Comparison of ENCODE assay signal across 18 mouse cellular contexts in genomic region chr12:71426023-71426719, GRCm38 (mm10).
DNase-seq lines count a peak whose midpoint lies in the region; ATAC-seq and TF ChIP-seq lines count a peak whose summit lies in the region.
"Had no signal": no experiment of that assay in that cellular context is flagged by ENCODE, and none has a peak within 500 bp of the region (broad histone marks: within the 10 kb centered on the region; RNA-seq: fewer than 3 reads in every experiment).

No protein-coding gene starts in this region.

- H3K27ac ChIP-seq in lung, embryonic 15.5 days = peak overlapping the region; percentile 72
- H3K27ac ChIP-seq in lung, postnatal 0 days (ENCODE audit: low read length) = no peak overlapping the region
- H3K27ac ChIP-seq in stomach, embryonic 14.5 days (ENCODE audit: low read length) = peak overlapping the region; percentile 23; the same call in 1 of the 2 replicates
- H3K27ac ChIP-seq: forebrain, embryonic 15.5 days; hindbrain, postnatal 0 days; kidney, embryonic 15.5 days; limb, embryonic 10.5 days; liver, embryonic 12.5 days; midbrain, embryonic 12.5 days; neural tube, embryonic 12.5 days had no signal

- WGBS in lung, embryonic 15.5 days = 23% methylated on average over 10 of the region's 10 CpGs
- WGBS in lung, postnatal 0 days = 20% methylated on average over 10 of the region's 10 CpGs
- WGBS in stomach, embryonic 14.5 days = 19% methylated on average over 10 of the region's 10 CpGs

- TF ChIP-seq EP300 in lung, postnatal 0 days (IDR thresholded peaks at IDR 0.05) = no peak

- H3K36me3 ChIP-seq in lung, embryonic 15.5 days = no peaks in the 10 kb centered on the region
- no peaks in the 10 kb centered on the region for H3K36me3 ChIP-seq in lung, postnatal 0 days (ENCODE audit: insufficient read depth, low read length)
- H3K36me3 ChIP-seq in stomach, embryonic 14.5 days (ENCODE audit: control insufficient read depth, insufficient read depth, low read length) = no peaks in the 10 kb centered on the region
- H3K36me3 ChIP-seq: forebrain, embryonic 15.5 days; kidney, embryonic 15.5 days; limb, embryonic 10.5 days; liver, embryonic 12.5 days; midbrain, embryonic 12.5 days; neural tube, embryonic 12.5 days had no signal

- intact Hi-C loops in heart, postnatal 10 days (cut with DNase I) = no loop called here

- H3K9ac ChIP-seq in lung, embryonic 15.5 days = no peak overlapping the region
- H3K9ac ChIP-seq in lung, postnatal 0 days (replicated peaks; ENCODE audit: low read depth) = no peak overlapping the region
- H3K9ac ChIP-seq in stomach, embryonic 14.5 days (replicated peaks; ENCODE audit: low read depth, low read length) = no peak overlapping the region
- H3K9ac ChIP-seq: forebrain, embryonic 15.5 days; kidney, embryonic 15.5 days; liver, embryonic 12.5 days; midbrain, embryonic 12.5 days; neural tube, embryonic 12.5 days had no signal

- no peaks in the 10 kb centered on the region for H3K27me3 ChIP-seq in lung, embryonic 15.5 days
- no peaks in the 10 kb centered on the region for H3K27me3 ChIP-seq in lung, postnatal 0 days (replicated peaks; ENCODE audit: insufficient read depth, low read length)
- no peaks in the 10 kb centered on the region for H3K27me3 ChIP-seq in stomach, embryonic 14.5 days (ENCODE audit: control insufficient read depth, insufficient read depth, low read length)
- H3K27me3 ChIP-seq: forebrain, embryonic 15.5 days; kidney, embryonic 15.5 days; liver, embryonic 12.5 days; midbrain, embryonic 12.5 days; neural tube, embryonic 12.5 days had no signal

- ATAC-seq in lung, embryonic 15.5 days (ENCODE audit: borderline replicate concordance, extremely low read depth, low FRiP score, low TSS enrichment) = peak; percentile 74
- no peak for ATAC-seq in lung, postnatal 0 days
- ATAC-seq in stomach, embryonic 14.5 days (ENCODE audit: insufficient number of reproducible peaks, insufficient read depth, low FRiP score, low read depth) = peak; percentile 75; the same call in 1 of the 2 replicates
- ATAC-seq: forebrain, embryonic 15.5 days; hindbrain, postnatal 0 days; liver, embryonic 12.5 days had no signal

- TF ChIP-seq POLR2A in brain, embryonic 14.5 days (IDR thresholded peaks at IDR 0.05; ENCODE audit: borderline replicate concordance, extremely low read depth, insufficient read depth, insufficient read length, poor library complexity, severe bottlenecking) = no peak

- H3K4me2 ChIP-seq in lung, embryonic 15.5 days = peak overlapping the region; percentile 13; the same call in 1 of the 2 replicates
- no peak overlapping the region for H3K4me2 ChIP-seq in lung, postnatal 0 days (replicated peaks; ENCODE audit: low read depth, low read length)
- no peak overlapping the region for H3K4me2 ChIP-seq in stomach, embryonic 14.5 days (replicated peaks; ENCODE audit: low read depth, low read length)
- H3K4me2 ChIP-seq: forebrain, embryonic 15.5 days; kidney, embryonic 15.5 days; liver, embryonic 12.5 days; midbrain, embryonic 12.5 days; neural tube, embryonic 12.5 days had no signal

- peak; percentile 93 for DNase-seq in heart, adult 11 months
- DNase-seq in heart, postnatal 10 days = no peak
- no peak for DNase-seq in lung, postnatal 0 days (ENCODE audit: low spot score)
- peak; percentile 45 for DNase-seq in brain, embryonic 14.5 days (ENCODE audit: low read depth)
- DNase-seq in c-Kit-positive CD71-positive TER-119-positive erythroid progenitor cells, embryonic 14.5 days (ENCODE audit: low spot score) = no peak
- DNase-seq: B cell, adult 2 months; cerebellum, adult 18-20 months; lung, postnatal 36 days; thymus, postnatal 36 days had no signal

- peaks cover 24% of the 10 kb centered on the region for H3K4me1 ChIP-seq in lung, embryonic 15.5 days
- H3K4me1 ChIP-seq in lung, postnatal 0 days (ENCODE audit: insufficient read depth, low read depth, low read length) = no peaks in the 10 kb centered on the region; the same call in 1 of the 2 replicates
- peaks cover 10% of the 10 kb centered on the region; the same call in 1 of the 2 replicates for H3K4me1 ChIP-seq in stomach, embryonic 14.5 days (ENCODE audit: control insufficient read depth, insufficient read depth, low read length)
- H3K4me1 ChIP-seq: liver, embryonic 12.5 days had no signal

- no peak for TF ChIP-seq CTCF in lung, postnatal 0 days (IDR thresholded peaks at IDR 0.05)
- no peak for TF ChIP-seq CTCF in brain, embryonic 14.5 days (IDR thresholded peaks at IDR 0.05; ENCODE audit: borderline replicate concordance, extremely low read depth, insufficient read depth, insufficient read length)

- H3K4me3 ChIP-seq in lung, embryonic 15.5 days = no peak overlapping the region
- no peak overlapping the region for H3K4me3 ChIP-seq in lung, postnatal 0 days (ENCODE audit: low read depth, low read length)
- no peak overlapping the region for H3K4me3 ChIP-seq in stomach, embryonic 14.5 days (ENCODE audit: low read depth, low read length)
- H3K4me3 ChIP-seq: forebrain, embryonic 15.5 days; kidney, embryonic 15.5 days; limb, embryonic 10.5 days; liver, embryonic 12.5 days; midbrain, embryonic 12.5 days; neural tube, embryonic 12.5 days had no signal

- H3K9me3 ChIP-seq in lung, embryonic 15.5 days = no peaks in the 10 kb centered on the region
- no peaks in the 10 kb centered on the region for H3K9me3 ChIP-seq in lung, postnatal 0 days (ENCODE audit: low read length)
- H3K9me3 ChIP-seq in stomach, embryonic 14.5 days (ENCODE audit: control insufficient read depth, low read depth, low read length) = no peaks in the 10 kb centered on the region
- H3K9me3 ChIP-seq: forebrain, embryonic 15.5 days; kidney, embryonic 15.5 days; limb, embryonic 10.5 days; liver, embryonic 12.5 days; midbrain, embryonic 12.5 days; neural tube, embryonic 12.5 days had no signal

Comparison
In these comparisons a context has a peak if more than half of its experiments do, and no peak if none do; other contexts are left out.
1. DNase-seq: peak in heart, adult 11 months (single experiment) and brain, embryonic 14.5 days (single experiment); none in heart, postnatal 10 days (0 of 2), lung, postnatal 0 days (single experiment) and c-Kit-positive CD71-positive TER-119-positive erythroid progenitor cells, embryonic 14.5 days (single experiment).